Mouse (Mus musculus) embryonic facial prominence, embryonic 13.5 days (tissue): Measurements from ENCODE around the gene Itsn2. TPM values are rescaled to one million over a fixed set of nuclear protein-coding genes. Genes with fewer than 3 reads are reported as not detected.

Experiments
- ATAC-seq: fragments of 200-750 bp; cut with Nextera tagmentation; 2 replicates; pipeline ENCODE4 v1.8.0; 2017; ENCODE audit warnings: low read depth; ENCODE audit not compliant: insufficient number of reproducible peaks, insufficient read depth, low FRiP score, low TSS enrichment
- H3K27ac ChIP-seq: fragments of 300-500 bp; sonication (generic); 2 replicates; pipeline ENCODE4 v1.5.1; 2015; ENCODE audit warnings: moderate library complexity, mild to moderate bottlenecking, inconsistent platforms
- H3K27me3 ChIP-seq: fragments of 300-500 bp; sonication (generic); 2 replicates; pipeline ENCODE4 v1.6.1; 2015; ENCODE audit warnings: mild to moderate bottlenecking, inconsistent platforms
- H3K36me3 ChIP-seq: fragments of 300-500 bp; sonication (generic); 2 replicates; pipeline ENCODE4 v1.6.1; 2015; ENCODE audit warnings: mild to moderate bottlenecking, inconsistent platforms
- H3K4me1 ChIP-seq: fragments of 300-500 bp; sonication (generic); 2 replicates; pipeline ENCODE4 v1.6.1; 2015; ENCODE audit warnings: inconsistent platforms
- H3K4me2 ChIP-seq: fragments of 300-500 bp; sonication (generic); 2 replicates; pipeline ENCODE4 v1.6.1; 2015; ENCODE audit warnings: moderate library complexity, mild to moderate bottlenecking, inconsistent platforms
- H3K4me3 ChIP-seq: fragments of 300-500 bp; sonication (generic); 2 replicates; pipeline ENCODE4 v1.5.1; 2015; ENCODE audit warnings: mild to moderate bottlenecking, inconsistent platforms
- H3K9ac ChIP-seq: fragments of 300-500 bp; sonication (generic); 2 replicates; pipeline ENCODE4 v1.6.1; 2015; ENCODE audit warnings: mild to moderate bottlenecking, inconsistent platforms
- H3K9me3 ChIP-seq: fragments of 300-500 bp; sonication (generic); 2 replicates; pipeline ENCODE4 v1.6.1; 2016; ENCODE audit warnings: inconsistent platforms
- WGBS: fragments of 180-500 bp; shearing (Covaris S2); methylation state at CpG from one replicate; pipeline ENCODE4 v1.1.7; 2015; ENCODE audit warnings: mixed read lengths; 5-methylcytosine and 5-hydroxymethylcytosine counted together
- polyA plus RNA-seq: library from polyadenylated mRNA; unstranded; fragments of >200 nt; fragmentation: Nextera tagmentation; extraction: Ambion mirVana; gene quantifications from 2 replicates; pipeline ENCODE4 v1.2.1, GENCODE M21; 2015

The Itsn2 gene
- polyA plus RNA-seq, 1 experiment from 2014 or later = 34.0 TPM

GRCm38 (mm10) chr12:4558475-4559279 is 33.8 kb upstream of the Itsn2 start:
- Histone ChIP-seq H3K9ac (no peak overlapping the region), H3K36me3 (no peaks in the 10 kb centered on the region), H3K4me3 (no peak overlapping the region), H3K4me2 (no peak overlapping the region), H3K9me3 (no peaks in the 10 kb centered on the region), H3K27ac (peak overlapping the region; percentile 49; the same call in 1 of the 2 replicates), H3K27me3 (no peaks in the 10 kb centered on the region), H3K4me1 (peaks cover 11% of the 10 kb centered on the region)
- no peak for ATAC-seq
- 60% methylated on average over 9 of the region's 9 CpGs for WGBS

GRCm38 (mm10) chr12:4571864-4572263 is 20.6 kb upstream of the Itsn2 start:
- no peak overlapping the region for H3K27ac ChIP-seq
- no peak overlapping the region for H3K4me3 ChIP-seq
- H3K4me2 ChIP-seq = no peak overlapping the region
- 34% methylated on average over 5 of the region's 5 CpGs for WGBS
- no peaks in the 10 kb centered on the region for H3K27me3 ChIP-seq
- no peak overlapping the region for H3K9ac ChIP-seq
- H3K36me3 ChIP-seq = no peaks in the 10 kb centered on the region
- H3K9me3 ChIP-seq = no peaks in the 10 kb centered on the region
- ATAC-seq = no peak
- no peaks in the 10 kb centered on the region for H3K4me1 ChIP-seq

- Histone ChIP-seq H3K4me2 (no peak overlapping the region), H3K4me1 (no peaks in the 10 kb centered on the region), H3K27me3 (no peaks in the 10 kb centered on the region), H3K4me3 (no peak overlapping the region), H3K9me3 (no peaks in the 10 kb centered on the region), H3K27ac (no peak overlapping the region), H3K9ac (no peak overlapping the region), H3K36me3 (no peaks in the 10 kb centered on the region)
- ATAC-seq = no peak
- 76% methylated on average over 4 of the region's 4 CpGs for WGBS
Observed at GRCm38 (mm10) chr12:4574065-4574464, 18.4 kb upstream of the Itsn2 start.

- Histone ChIP-seq H3K9me3 (no peaks in the 10 kb centered on the region; the same call in 1 of the 2 replicates), H3K27me3 (no peaks in the 10 kb centered on the region), H3K9ac (no peak overlapping the region), H3K36me3 (no peaks in the 10 kb centered on the region), H3K4me3 (no peak overlapping the region), H3K4me1 (no peaks in the 10 kb centered on the region), H3K27ac (no peak overlapping the region), H3K4me2 (no peak overlapping the region)
- ATAC-seq = no peak
Observed at GRCm38 (mm10) chr12:4582326-4582725, 10.1 kb upstream of the Itsn2 start.

GRCm38 (mm10) chr12:4587846-4588245 is 4.6 kb upstream of the Itsn2 start:
- Histone ChIP-seq H3K36me3 (no peaks in the 10 kb centered on the region), H3K4me2 (no peak overlapping the region), H3K27me3 (no peaks in the 10 kb centered on the region), H3K27ac (no peak overlapping the region), H3K9me3 (no peaks in the 10 kb centered on the region), H3K4me1 (peaks cover 13% of the 10 kb centered on the region), H3K9ac (no peak overlapping the region), H3K4me3 (no peak overlapping the region)
- no peak for ATAC-seq
- 79% methylated on average over 2 of the region's 2 CpGs for WGBS

DNA sequence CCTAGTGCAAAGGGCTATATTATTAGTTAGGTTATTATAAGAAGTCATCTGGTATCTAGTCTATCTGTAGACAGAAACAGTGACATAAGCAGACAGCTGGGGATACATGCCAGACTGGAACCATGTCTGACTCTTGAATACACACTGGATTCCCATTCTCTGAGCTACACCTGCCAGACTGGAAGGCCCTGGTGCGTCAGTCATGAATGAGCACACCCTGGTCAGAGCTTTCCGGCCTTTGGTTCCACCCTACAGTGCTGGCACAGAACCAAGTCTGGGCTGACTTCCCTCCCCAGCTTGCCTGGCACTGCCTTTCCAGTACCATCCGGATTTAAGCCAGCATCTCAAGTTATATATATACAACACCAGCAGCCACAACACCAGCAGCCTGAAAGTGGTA is 3.8 kb upstream of the Itsn2 start:
- H3K4me2 ChIP-seq = no peak overlapping the region
- ATAC-seq = peak; percentile 38; the same call in 1 of the 2 replicates

GRCm38 (mm10) chr12:4592025-4592424 is 413 bp upstream of the Itsn2 start:
- H3K27ac ChIP-seq = no peak overlapping the region
- H3K9me3 ChIP-seq = no peaks in the 10 kb centered on the region
- 0 out of 2 replicates have a peak overlapping the region, but pooled peaks have one; percentile 90 for H3K9ac ChIP-seq
- no peak for ATAC-seq
- H3K4me2 ChIP-seq = peak overlapping the region; percentile 69
- H3K4me3 ChIP-seq = peak overlapping the region; percentile 93
- peaks cover 20% of the 10 kb centered on the region for H3K4me1 ChIP-seq
- 66% methylated on average over 6 of the region's 6 CpGs for WGBS
- H3K27me3 ChIP-seq = no peaks in the 10 kb centered on the region
- H3K36me3 ChIP-seq = no peaks in the 10 kb centered on the region

More for the DNA sequence above, 3.8 kb upstream of the Itsn2 start:
- no peaks in the 10 kb centered on the region for H3K36me3 ChIP-seq
- WGBS = 74% methylated on average over 3 of the region's 3 CpGs
- H3K4me1 ChIP-seq = peaks cover 13% of the 10 kb centered on the region
- H3K27ac ChIP-seq = no peak overlapping the region
- no peaks in the 10 kb centered on the region for H3K27me3 ChIP-seq
- H3K9ac ChIP-seq = no peak overlapping the region
- H3K9me3 ChIP-seq = no peaks in the 10 kb centered on the region
- no peak overlapping the region for H3K4me3 ChIP-seq

- peak overlapping the region; percentile 93 for H3K4me3 ChIP-seq
- H3K9ac ChIP-seq = peak overlapping the region; percentile 90
- WGBS = under 1% methylated on average over 65 of the region's 80 CpGs
- H3K27ac ChIP-seq = peak overlapping the region; percentile 74
- no peaks in the 10 kb centered on the region for H3K27me3 ChIP-seq
- no peaks in the 10 kb centered on the region for H3K9me3 ChIP-seq
- ATAC-seq = peak; percentile 63
- peaks cover 20% of the 10 kb centered on the region for H3K4me1 ChIP-seq
- peak overlapping the region; percentile 69 for H3K4me2 ChIP-seq
- H3K36me3 ChIP-seq = no peaks in the 10 kb centered on the region
Observed at GRCm38 (mm10) chr12:4593166-4593929, 910 bp downstream of the Itsn2 start.

GRCm38 (mm10) chr12:4593930-4594391 is 1.5 kb downstream of the Itsn2 start:
- H3K36me3 ChIP-seq = no peaks in the 10 kb centered on the region
- 61% methylated on average over 9 of the region's 9 CpGs for WGBS
- H3K9me3 ChIP-seq = no peaks in the 10 kb centered on the region
- peak overlapping the region; percentile 69 for H3K4me2 ChIP-seq
- no peaks in the 10 kb centered on the region for H3K27me3 ChIP-seq
- H3K9ac ChIP-seq = peak overlapping the region; percentile 90
- no peak overlapping the region for H3K27ac ChIP-seq
- peaks cover 20% of the 10 kb centered on the region for H3K4me1 ChIP-seq
- H3K4me3 ChIP-seq = peak overlapping the region; percentile 93
- no peak for ATAC-seq

GRCm38 (mm10) chr12:4595055-4595454 is 2.6 kb downstream of the Itsn2 start:
- no peak for ATAC-seq
- 77% methylated on average over 6 of the region's 6 CpGs for WGBS
- Histone ChIP-seq H3K4me3 (no peak overlapping the region), H3K4me1 (peaks cover 20% of the 10 kb centered on the region), H3K9me3 (no peaks in the 10 kb centered on the region), H3K36me3 (no peaks in the 10 kb centered on the region), H3K9ac (no peak overlapping the region), H3K27me3 (no peaks in the 10 kb centered on the region), H3K4me2 (no peak overlapping the region), H3K27ac (no peak overlapping the region)

- H3K9ac ChIP-seq = no peak overlapping the region
- ATAC-seq = no peak
- H3K27me3 ChIP-seq = no peaks in the 10 kb centered on the region
- H3K27ac ChIP-seq = no peak overlapping the region
- no peak overlapping the region for H3K4me2 ChIP-seq
- H3K4me3 ChIP-seq = no peak overlapping the region
- 62% methylated on average over 8 of the region's 8 CpGs for WGBS
- peaks cover 5% of the 10 kb centered on the region for H3K4me1 ChIP-seq
- H3K9me3 ChIP-seq = no peaks in the 10 kb centered on the region
- no peaks in the 10 kb centered on the region for H3K36me3 ChIP-seq
Observed at GRCm38 (mm10) chr12:4598666-4599428, 6.4 kb downstream of the Itsn2 start.
